Mouse (Mus musculus) limb, embryonic 10.5 days (tissue): Measurements from ENCODE around the gene Scrn2. TPM values are rescaled to one million over a fixed set of nuclear protein-coding genes. Genes with fewer than 3 reads are reported as not detected.

Experiments used
- DNase-seq: peaks from one replicate; pipeline ENCODE4 v3.0.0-alpha.2; 2017; ENCODE audit warnings: low spot score
- H3K27ac ChIP-seq: fragments of 300-500 bp; sonication (generic); 2 replicates; pipeline ENCODE4 v1.5.1; 2016; ENCODE audit warnings: mild to moderate bottlenecking
- H3K27me3 ChIP-seq: fragments of 300-500 bp; sonication (generic); 2 replicates; pipeline ENCODE4 v1.6.1; 2016; ENCODE audit warnings: low read depth, mild to moderate bottlenecking; ENCODE audit not compliant: poor library complexity, severe bottlenecking
- H3K36me3 ChIP-seq: fragments of 300-500 bp; sonication (generic); 2 replicates; pipeline ENCODE4 v1.6.1; 2016; ENCODE audit warnings: mild to moderate bottlenecking, moderate library complexity
- H3K4me1 ChIP-seq: fragments of 300-500 bp; sonication (generic); 2 replicates; pipeline ENCODE4 v1.6.1; 2016
- H3K4me3 ChIP-seq: fragments of 300-500 bp; sonication (generic); 2 replicates; pipeline ENCODE4 v1.5.1; 2016; ENCODE audit warnings: mild to moderate bottlenecking, moderate library complexity
- H3K9me3 ChIP-seq: fragments of 300-500 bp; sonication (generic); replicated peaks from 2 replicates; pipeline ENCODE4 v1.6.1; 2016; ENCODE audit warnings: mild to moderate bottlenecking
- WGBS: fragments of 180-500 bp; shearing (Covaris S2); methylation state at CpG from one replicate; pipeline ENCODE4 v1.1.7; 2016; 5-methylcytosine and 5-hydroxymethylcytosine counted together
- microRNA-seq: library from miRNA; unstranded; fragments of <30 nt; microRNA quantifications from one replicate; pipeline ENCODE4, GENCODE M21; 2017
- polyA plus RNA-seq: library from polyadenylated mRNA; unstranded; fragments of >200 nt; fragmentation: Nextera tagmentation; extraction: Ambion mirVana; gene quantifications from 2 replicates; pipeline ENCODE4 v1.2.1, GENCODE M21; 2016

Scrn2 gene
- polyA plus RNA-seq, 1 experiment from 2014 or later = 47.5 TPM

GRCm38 (mm10) chr11:97069333-97069732 is 39.6 kb downstream of the Scrn2 start:
- WGBS = 54% methylated on average over 1 of the region's 1 CpGs
- no peak for DNase-seq
- H3K4me1 ChIP-seq = peaks cover 4% of the 10 kb centered on the region; the same call in 1 of the 2 replicates

GRCm38 (mm10) chr11:97069770-97070169 is 40.0 kb downstream of the Scrn2 start:
- H3K4me1 ChIP-seq = peaks cover 4% of the 10 kb centered on the region; the same call in 1 of the 2 replicates
- 89% methylated on average over 2 of the region's 2 CpGs for WGBS

More at GRCm38 (mm10) chr11:97069333-97069732, 39.6 kb downstream of the Scrn2 start:
- no peak overlapping the region for H3K27ac ChIP-seq
- H3K27me3 ChIP-seq = no peaks in the 10 kb centered on the region
- H3K36me3 ChIP-seq = peaks cover 20% of the 10 kb centered on the region
- no peak overlapping the region for H3K4me3 ChIP-seq
- H3K9me3 ChIP-seq = no peaks in the 10 kb centered on the region

GRCm38 (mm10) chr11:97071129-97071528 is 41.4 kb downstream of the Scrn2 start:
- WGBS = 69% methylated on average over 1 of the region's 1 CpGs
- Histone ChIP-seq H3K27ac (no peak overlapping the region), H3K36me3 (peaks cover 14% of the 10 kb centered on the region), H3K27me3 (no peaks in the 10 kb centered on the region), H3K9me3 (no peaks in the 10 kb centered on the region), H3K4me3 (no peak overlapping the region), H3K4me1 (peaks cover 4% of the 10 kb centered on the region; the same call in 1 of the 2 replicates)
- no peak for DNase-seq

More at GRCm38 (mm10) chr11:97069770-97070169, 40.0 kb downstream of the Scrn2 start:
- H3K4me3 ChIP-seq = no peak overlapping the region
- no peaks in the 10 kb centered on the region for H3K27me3 ChIP-seq
- H3K36me3 ChIP-seq = peaks cover 18% of the 10 kb centered on the region
- no peak overlapping the region for H3K27ac ChIP-seq
- DNase-seq = no peak
- H3K9me3 ChIP-seq = no peaks in the 10 kb centered on the region

- Histone ChIP-seq H3K4me3 (no peak overlapping the region), H3K4me1 (no peaks in the 10 kb centered on the region), H3K27me3 (no peaks in the 10 kb centered on the region)
Measured at GRCm38 (mm10) chr11:97072533-97072932, 42.8 kb downstream of the Scrn2 start.

GRCm38 (mm10) chr11:97074235-97074634 is 44.5 kb downstream of the Scrn2 start:
- no peak for DNase-seq
- 82% methylated on average over 8 of the region's 8 CpGs for WGBS

More at GRCm38 (mm10) chr11:97072533-97072932, 42.8 kb downstream of the Scrn2 start:
- no peaks in the 10 kb centered on the region for H3K9me3 ChIP-seq
- peak; percentile 57 for DNase-seq
- 29% methylated on average over 3 of the region's 3 CpGs for WGBS
- H3K36me3 ChIP-seq = peaks cover 5% of the 10 kb centered on the region
- no peak overlapping the region for H3K27ac ChIP-seq

GRCm38 (mm10) chr11:97078751-97079150 is 49.0 kb downstream of the Scrn2 start:
- H3K9me3 ChIP-seq = no peaks in the 10 kb centered on the region
- no peaks in the 10 kb centered on the region for H3K36me3 ChIP-seq
- 46% methylated on average over 4 of the region's 4 CpGs for WGBS
- peak; percentile 69 for DNase-seq
- peaks cover 8% of the 10 kb centered on the region for H3K4me1 ChIP-seq
- H3K27ac ChIP-seq = no peak overlapping the region
- peaks cover 6% of the 10 kb centered on the region for H3K27me3 ChIP-seq
- no peak overlapping the region for H3K4me3 ChIP-seq

More at GRCm38 (mm10) chr11:97074235-97074634, 44.5 kb downstream of the Scrn2 start:
- Histone ChIP-seq H3K9me3 (no peaks in the 10 kb centered on the region), H3K4me1 (no peaks in the 10 kb centered on the region), H3K27me3 (no peaks in the 10 kb centered on the region), H3K36me3 (no peaks in the 10 kb centered on the region), H3K4me3 (no peak overlapping the region), H3K27ac (no peak overlapping the region)

- no peak overlapping the region for H3K4me3 ChIP-seq
- no peaks in the 10 kb centered on the region for H3K9me3 ChIP-seq
- H3K4me1 ChIP-seq = peaks cover 19% of the 10 kb centered on the region
- no peak for DNase-seq
- H3K27me3 ChIP-seq = peaks cover 15% of the 10 kb centered on the region
- H3K36me3 ChIP-seq = no peaks in the 10 kb centered on the region
- H3K27ac ChIP-seq = no peak overlapping the region
- 38% methylated on average over 9 of the region's 9 CpGs for WGBS
Measured at GRCm38 (mm10) chr11:97080291-97080690, 50.6 kb downstream of the Scrn2 start.

GRCm38 (mm10) chr11:97082977-97083376 is 53.2 kb downstream of the Scrn2 start:
- H3K9me3 ChIP-seq = no peaks in the 10 kb centered on the region; the same call in 1 of the 2 replicates
- peak; percentile 43 for DNase-seq
- no peaks in the 10 kb centered on the region for H3K36me3 ChIP-seq
- peaks cover 15% of the 10 kb centered on the region for H3K27me3 ChIP-seq
- 48% methylated on average over 11 of the region's 11 CpGs for WGBS
- H3K4me3 ChIP-seq = 0 out of 2 replicates have a peak overlapping the region, but pooled peaks have one; percentile 20
- no peak overlapping the region for H3K27ac ChIP-seq
- peaks cover 19% of the 10 kb centered on the region for H3K4me1 ChIP-seq

Small RNA genes within 50 kb of the gene (microRNA-seq; reads per million reads assigned to microRNA genes)
- gene Mir8103 = 0.88 reads per million

Other genes with a start within 250 kb of the Scrn2 start
- gene Cbx1, start 240.8 kb upstream of the Scrn2 start, polyA plus RNA-seq = 179 and 200 TPM in 2 replicates
- 60.0 and 69.3 TPM in 2 replicates for gene Nfe2l1, start 200.0 kb upstream of the Scrn2 start, polyA plus RNA-seq
- 25.9 and 39.9 TPM in 2 replicates for gene Copz2, start 180.1 kb upstream of the Scrn2 start, polyA plus RNA-seq
- gene Cdk5rap3, start 113.4 kb upstream of the Scrn2 start, polyA plus RNA-seq = 85.3 and 90.0 TPM in 2 replicates
- 0.58 and 0.71 TPM in 2 replicates for gene Prr15l, start 101.8 kb upstream of the Scrn2 start, polyA plus RNA-seq
- gene Pnpo, start 86.0 kb upstream of the Scrn2 start, polyA plus RNA-seq = 31.3 and 33.0 TPM in 2 replicates
- 26.1 and 28.1 TPM in 2 replicates for gene Sp2, start 47.0 kb upstream of the Scrn2 start, polyA plus RNA-seq
- gene Sp6, start 16.5 kb upstream of the Scrn2 start, polyA plus RNA-seq = 9.2 and 11.8 TPM in 2 replicates
- gene Lrrc46, start 11.5 kb downstream of the Scrn2 start, polyA plus RNA-seq = 0.90 and 1.0 TPM in 2 replicates
- gene Mrpl10, start 11.6 kb downstream of the Scrn2 start, polyA plus RNA-seq = 93.6 and 94.8 TPM in 2 replicates
- 8.3 and 10.1 TPM in 2 replicates for gene Osbpl7, start 20.7 kb downstream of the Scrn2 start, polyA plus RNA-seq
- gene Tbx21, start 85.4 kb downstream of the Scrn2 start, polyA plus RNA-seq = 0.05 and 0.08 TPM in 2 replicates
- gene Tbkbp1, start 121.6 kb downstream of the Scrn2 start, polyA plus RNA-seq = 6.1 and 7.8 TPM in 2 replicates
- gene Kpnb1, start 157.9 kb downstream of the Scrn2 start, polyA plus RNA-seq = 82.8 and 88.9 TPM in 2 replicates